ENCODE assay signal across 1 mouse cellular context in the genomic region with DNA sequence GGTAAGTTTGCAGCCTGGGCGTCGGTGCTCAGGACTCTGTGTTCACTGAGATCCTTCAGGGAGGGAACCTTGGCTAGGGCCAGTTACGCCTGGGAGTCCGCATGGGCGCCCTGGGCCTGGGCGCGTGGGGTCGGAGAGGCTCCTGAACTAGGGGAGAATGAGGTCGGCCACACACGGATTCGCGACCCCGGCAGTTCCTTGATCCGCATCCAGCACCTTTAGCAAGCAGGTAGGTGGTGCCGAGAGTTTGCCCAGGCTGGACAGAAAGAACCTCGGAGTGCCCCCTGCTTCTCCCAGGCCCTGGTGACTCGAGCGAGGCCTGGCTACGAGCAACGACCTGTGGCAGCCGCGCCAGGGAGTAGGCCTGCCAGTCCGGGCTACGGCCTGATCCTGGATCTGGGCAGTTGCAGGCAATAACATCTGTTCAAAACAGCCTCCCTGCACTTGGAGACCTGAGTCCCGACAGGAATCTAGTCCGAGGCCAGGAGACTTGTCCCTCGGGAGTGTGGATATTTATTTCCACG.
TF ChIP-seq lines count a peak whose summit lies in the region.

No protein-coding gene starts in this region.

TF ChIP-seq in MEL, 35 proteins besides CTCF, POLR2A, EP300 and RAD21:
- peak; percentile 58 for TF ChIP-seq MXI1 (IDR thresholded peaks at IDR 0.05; ENCODE audit: low read depth, low read length)
- no peak for TF ChIP-seq TCF12 (IDR thresholded peaks at IDR 0.05; ENCODE audit: low read depth, low read length)
- no peak for TF ChIP-seq MAX (IDR thresholded peaks at IDR 0.05; ENCODE audit: low read length)
- TF ChIP-seq SIN3A (IDR thresholded peaks at IDR 0.05; ENCODE audit: low read length): peak; percentile 11; the same call in 1 of the 2 replicates
- 0 out of 2 replicates have a peak, but pooled peaks have one; percentile 8 for TF ChIP-seq CHD2 (IDR thresholded peaks at IDR 0.05; ENCODE audit: low read length)
